Mouse (Mus musculus) MEL (cell line): ENCODE results near the gene Zdhhc14.

ENCODE experiments used
- CHD2 ChIP-seq: IDR thresholded peaks from 2 replicates; pipeline ENCODE4 v1.6.1; 2011; ENCODE audit warnings: low read length, improper control_type of control experiment
- CTCF ChIP-seq, 3 experiments: IDR thresholded peaks in 2 of 3; conservative IDR thresholded peaks in 1 of 3; 2 replicates each; pipeline ENCODE4 v1.5.1; 2011 to 2012; ENCODE audit warnings: low read length in 3 of 3, low read depth in 2 of 3, mild to moderate bottlenecking in 2 of 3, improper control_type of control experiment in 1 of 3, inconsistent platforms in 1 of 3, mixed read lengths in 1 of 3, moderate library complexity in 1 of 3; ENCODE audit not compliant: control insufficient read depth in 1 of 3, insufficient read depth in 1 of 3, poor library complexity in 1 of 3, severe bottlenecking in 1 of 3
- E2F4 ChIP-seq: IDR thresholded peaks from 2 replicates; pipeline ENCODE4 v1.6.1; 2011; ENCODE audit warnings: low read depth, low read length, improper control_type of control experiment, borderline replicate concordance
- EP300 ChIP-seq, 2 experiments: IDR thresholded peaks; 2 replicates each; pipeline ENCODE4 v1.6.1; 2011; ENCODE audit warnings: improper control_type of control experiment in 2 of 2, low read length in 2 of 2, low read depth in 1 of 2, mild to moderate bottlenecking in 1 of 2
- GABPA ChIP-seq: IDR thresholded peaks from 2 replicates; pipeline ENCODE4 v1.6.1; 2012; ENCODE audit warnings: low read depth, mild to moderate bottlenecking, inconsistent platforms, low read length, improper control_type of control experiment, moderate library complexity
- GATA1 ChIP-seq: IDR thresholded peaks from 2 replicates; pipeline ENCODE4 v1.6.1; 2011; ENCODE audit warnings: low read depth, low read length, improper control_type of control experiment
- MAFK ChIP-seq: IDR thresholded peaks from 2 replicates; pipeline ENCODE4 v1.6.1; 2011; ENCODE audit warnings: low read depth, mild to moderate bottlenecking, low read length, improper control_type of control experiment, borderline replicate concordance
- MXI1 ChIP-seq: IDR thresholded peaks from 2 replicates; pipeline ENCODE4 v1.6.1; 2011; ENCODE audit warnings: mild to moderate bottlenecking, low read depth, low read length, improper control_type of control experiment
- NRF1 ChIP-seq: IDR thresholded peaks from 2 replicates; pipeline ENCODE4 v1.6.1; 2014; ENCODE audit warnings: low read depth, mild to moderate bottlenecking, inconsistent platforms, low read length, improper control_type of control experiment, moderate library complexity; ENCODE audit not compliant: poor library complexity, insufficient read depth, severe bottlenecking
- POLR2A ChIP-seq, 2 experiments: IDR thresholded peaks; 2 replicates each; pipeline ENCODE4 v1.6.1; 2011 to 2012; ENCODE audit warnings: low read length in 2 of 2, mild to moderate bottlenecking in 2 of 2, control low read depth in 1 of 2, improper control_type of control experiment in 1 of 2, low read depth in 1 of 2, moderate library complexity in 1 of 2; ENCODE audit not compliant: control insufficient read depth in 1 of 2, insufficient read depth in 1 of 2, poor library complexity in 1 of 2
- POLR2AphosphoS5 ChIP-seq: IDR thresholded peaks from 2 replicates; pipeline ENCODE4 v1.6.1; 2012; ENCODE audit warnings: low read depth, borderline replicate concordance, mild to moderate bottlenecking, inconsistent platforms, low read length, moderate library complexity, mixed read lengths
- TAL1 ChIP-seq: IDR thresholded peaks from 2 replicates; pipeline ENCODE4 v1.6.1; 2012; ENCODE audit warnings: mild to moderate bottlenecking, inconsistent platforms, low read length, moderate library complexity, mixed read lengths
- TCF12 ChIP-seq: IDR thresholded peaks from 2 replicates; pipeline ENCODE4 v1.6.1; 2014; ENCODE audit warnings: low read depth, mild to moderate bottlenecking, inconsistent platforms, low read length, improper control_type of control experiment, moderate library complexity
- USF1 ChIP-seq: IDR thresholded peaks from 2 replicates; pipeline ENCODE4 v1.6.1; 2014; ENCODE audit warnings: low read depth, mild to moderate bottlenecking, inconsistent platforms, low read length, improper control_type of control experiment, moderate library complexity

DNA sequence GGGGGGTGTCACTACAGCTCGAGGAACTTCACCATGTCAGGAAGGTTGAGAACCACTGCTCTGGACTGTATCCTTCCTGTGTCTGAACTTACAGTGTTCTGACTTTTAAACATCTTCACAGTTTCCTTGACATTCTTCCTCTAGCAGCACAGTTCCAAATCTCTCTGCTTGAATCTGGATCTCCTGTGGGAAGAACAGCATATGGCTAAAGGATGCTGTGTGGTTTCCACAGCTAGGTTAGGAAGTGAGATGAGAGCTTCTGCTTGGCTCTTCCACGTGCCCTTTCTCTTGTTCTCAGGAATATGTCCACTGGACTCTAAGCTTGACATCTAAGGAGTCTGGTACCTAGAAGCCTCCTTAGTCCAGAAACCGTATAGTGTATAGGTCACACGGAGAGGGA, 15.7 kb downstream of the Zdhhc14 start:
- TF ChIP-seq CTCF (IDR thresholded peaks at IDR 0.05 in 2 of 3, conservative IDR thresholded peaks at IDR 0.05 in 1 of 3; ENCODE audit: control insufficient read depth in 1 of 3, insufficient read depth in 1 of 3, low read depth in 2 of 3, low read length in 3 of 3, poor library complexity in 1 of 3, severe bottlenecking in 1 of 3) (no peak), POLR2A (IDR thresholded peaks at IDR 0.05; ENCODE audit: control insufficient read depth in 1 of 2, insufficient read depth in 1 of 2, low read depth in 1 of 2, low read length in 2 of 2, poor library complexity in 1 of 2) (no peak), E2F4 (no peak), MXI1 (no peak), EP300 (IDR thresholded peaks at IDR 0.05; ENCODE audit: low read depth in 1 of 2, low read length in 2 of 2) (no peak), GABPA (no peak), TAL1 (no peak), TCF12 (no peak), POLR2AphosphoS5 (no peak), GATA1 (no peak), NRF1 (no peak), MAFK (no peak), CHD2 (no peak), USF1 (no peak)
